Mouse (Mus musculus): ENCODE measurements around the gene Rbm8a.
A peak's percentile ranks its signal among the peaks of the same experiment; 100 is the strongest.

DNA sequence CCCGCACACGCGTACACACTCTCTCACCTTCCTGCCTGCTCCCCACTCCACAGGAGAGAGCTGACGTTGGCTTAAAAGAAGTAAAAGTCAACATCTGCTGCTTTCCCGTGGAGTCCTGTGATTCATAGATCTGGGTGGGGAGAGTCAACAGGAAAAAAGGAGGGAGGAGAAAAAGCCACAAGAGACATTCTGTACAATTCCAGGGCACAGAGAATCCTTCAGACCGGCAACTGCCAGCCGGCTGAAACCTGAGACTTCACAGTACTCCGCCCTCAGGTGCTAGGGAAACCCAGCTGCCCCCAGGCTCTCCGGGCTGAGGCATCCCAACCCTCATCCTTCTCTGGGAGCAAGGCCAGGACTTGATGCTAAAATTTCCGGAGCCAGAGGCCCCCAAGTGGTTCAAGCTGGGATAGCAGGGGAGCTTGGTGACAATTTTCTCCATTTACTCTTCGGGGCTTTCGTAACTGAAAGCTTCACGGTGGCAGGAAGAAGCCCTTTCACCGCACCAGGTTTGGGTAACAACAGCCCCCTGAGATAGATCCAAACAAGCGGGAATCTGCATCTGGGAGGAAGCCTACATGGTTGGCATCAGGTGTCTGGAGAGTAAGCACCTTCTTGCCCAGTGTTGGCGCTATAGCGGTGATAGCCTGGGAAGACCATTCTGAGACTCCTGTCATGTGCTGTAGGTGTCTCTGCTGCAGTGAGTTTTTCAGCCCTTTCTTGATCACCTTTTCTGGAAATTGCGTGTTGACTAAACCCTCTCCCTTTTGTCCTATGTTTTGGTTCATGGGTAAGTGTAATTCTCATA is 33.9 kb downstream of the Rbm8a start:
- TF ChIP-seq CTCF (IDR thresholded peaks at IDR 0.05; ENCODE audit: insufficient read depth, low read length) (peak; percentile 72), POLR2A (IDR thresholded peaks at IDR 0.05; ENCODE audit: borderline replicate concordance, extremely low read depth, low read depth, low read length) (no peak)
